Mouse (Mus musculus): ENCODE data around the gene Panx1. TPM values are rescaled to one million over a fixed set of nuclear protein-coding genes. Genes with fewer than 3 reads are reported as not detected.

The Panx1 gene
- polyA plus RNA-seq, 1 experiment from 2014 or later, result 99.5 TPM

DNA sequence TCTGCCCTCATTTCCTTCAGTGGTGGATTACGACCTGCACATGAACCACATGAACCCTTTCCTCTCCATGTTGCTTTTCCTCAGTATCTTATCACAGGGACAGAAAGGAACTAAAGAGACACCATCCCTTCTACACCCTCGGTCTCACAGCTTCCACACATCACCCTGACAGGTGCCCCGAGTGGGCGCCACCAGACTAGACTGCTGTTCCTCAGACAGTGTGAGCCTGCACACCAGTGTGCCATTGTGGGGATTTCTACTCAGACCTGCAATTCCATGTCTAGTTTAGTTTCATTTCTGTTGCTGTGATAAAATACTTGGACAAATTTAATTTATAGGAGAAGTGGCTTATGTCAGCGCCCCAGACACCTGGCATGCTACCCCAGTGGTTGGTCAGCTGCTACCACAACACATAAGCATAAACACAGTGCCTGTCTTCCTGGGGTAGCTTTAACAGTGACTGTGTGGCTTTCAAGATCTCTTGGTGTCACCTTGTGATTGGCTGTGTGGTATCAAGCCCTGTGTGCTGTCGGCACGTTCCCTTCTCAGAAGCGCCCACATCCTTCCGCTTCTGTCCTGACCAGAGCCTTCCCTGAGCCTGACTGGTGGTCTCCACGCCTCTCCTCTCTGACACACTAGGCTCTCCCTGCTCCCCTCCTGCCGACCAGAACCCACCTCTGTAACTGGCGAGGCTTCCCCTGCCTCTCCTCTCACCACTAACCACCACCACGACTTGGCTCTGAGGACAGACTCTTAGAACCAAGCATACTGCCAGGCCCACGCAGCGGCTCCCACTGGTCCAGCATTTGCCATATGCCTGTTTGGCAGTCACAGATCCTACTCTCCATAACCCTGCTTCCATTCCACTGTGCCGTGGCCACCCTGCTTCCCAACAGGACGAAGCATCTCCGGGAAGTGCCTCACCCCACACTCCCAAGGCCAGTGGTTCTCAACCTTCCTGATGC is 27.2 kb downstream of the Panx1 start:
- Histone ChIP-seq H3K4me1 (replicated peaks) (no peaks in the 10 kb centered on the region), H3K36me3 (peaks cover 62% of the 10 kb centered on the region), H3K27ac (no peak overlapping the region), H3K4me3 (no peak overlapping the region), H3K9me3 (no peaks in the 10 kb centered on the region), H3K27me3 (ENCODE audit: insufficient read depth, poor library complexity, severe bottlenecking) (no peaks in the 10 kb centered on the region)
- DNase-seq (ENCODE audit: low spot score), result no peak
- 90% methylated on average over 18 of the region's 18 CpGs for WGBS

DNA sequence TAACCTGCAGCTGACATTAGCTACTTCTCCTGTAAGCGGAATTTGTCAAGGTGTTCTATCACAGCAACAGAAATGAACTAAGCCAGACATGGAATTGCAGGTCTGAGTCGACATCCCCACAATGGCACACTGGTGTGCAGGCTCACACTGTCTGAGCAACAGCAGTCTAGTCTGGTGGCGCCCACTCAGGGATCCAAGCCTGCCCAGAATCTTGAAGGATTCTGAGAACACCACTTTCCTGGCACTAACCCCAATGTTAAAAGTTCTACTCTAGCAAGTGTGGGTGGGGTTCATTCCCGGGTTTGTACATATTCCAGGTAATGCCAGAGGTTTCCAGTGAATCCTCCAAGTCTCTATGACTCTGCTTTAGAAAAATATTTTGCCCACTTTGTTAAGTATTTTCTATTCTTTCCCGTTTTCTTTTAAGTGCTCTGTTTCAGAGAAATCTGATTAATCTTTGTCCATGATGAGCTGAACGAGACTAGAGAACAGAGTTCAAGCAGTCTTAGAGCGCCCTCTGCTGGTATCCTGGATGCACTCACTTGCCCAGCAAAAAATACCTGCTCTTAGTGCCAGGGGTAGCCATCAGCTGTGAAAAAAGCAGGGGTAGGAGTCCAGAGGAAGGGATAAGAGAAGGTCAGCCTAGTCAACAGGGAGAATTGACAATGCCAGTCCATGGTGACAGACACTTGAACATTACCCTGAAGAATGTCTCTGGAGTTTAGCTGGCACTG is 29.9 kb downstream of the Panx1 start:
- WGBS, result 59% methylated on average over 7 of the region's 7 CpGs
- no peak overlapping the region for H3K27ac ChIP-seq
- no peaks in the 10 kb centered on the region for H3K9me3 ChIP-seq
- H3K36me3 ChIP-seq, result peaks cover 64% of the 10 kb centered on the region
- H3K27me3 ChIP-seq (ENCODE audit: insufficient read depth, poor library complexity, severe bottlenecking), result no peaks in the 10 kb centered on the region
- H3K4me3 ChIP-seq, result no peak overlapping the region
- peak; percentile 73 for DNase-seq (ENCODE audit: low spot score)
- H3K4me1 ChIP-seq (replicated peaks), result no peaks in the 10 kb centered on the region

- WGBS, result 86% methylated on average over 14 of the region's 14 CpGs
- H3K9me3 ChIP-seq, result no peaks in the 10 kb centered on the region
- H3K4me1 ChIP-seq (replicated peaks), result peaks cover 28% of the 10 kb centered on the region
- H3K27me3 ChIP-seq (ENCODE audit: insufficient read depth, poor library complexity, severe bottlenecking), result no peaks in the 10 kb centered on the region
- H3K4me3 ChIP-seq, result no peak overlapping the region
- no peak overlapping the region for H3K27ac ChIP-seq
- H3K36me3 ChIP-seq, result peaks cover 66% of the 10 kb centered on the region
- DNase-seq (ENCODE audit: low spot score), result no peak
Observed at GRCm38 (mm10) chr9:15007566-15007965, 37.7 kb downstream of the Panx1 start.

DNA sequence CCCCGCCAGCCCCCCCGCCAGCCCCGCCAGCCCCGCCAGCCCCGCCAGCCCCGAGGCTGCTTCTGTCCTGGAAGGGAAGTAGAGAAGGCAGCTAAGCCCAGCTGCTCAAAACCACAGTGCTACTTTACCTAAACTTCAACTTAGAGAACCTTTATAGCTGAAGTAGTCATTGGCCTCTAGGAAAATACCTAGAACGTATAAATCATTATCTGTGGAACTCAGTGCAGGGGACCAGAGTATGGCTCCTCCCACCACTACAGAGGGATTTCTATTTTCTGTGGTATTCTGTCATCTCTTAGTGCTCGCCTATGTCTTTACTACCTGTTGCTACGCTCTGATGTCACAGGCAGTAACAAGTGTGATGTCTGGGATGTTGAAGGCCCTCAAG is 41.0 kb downstream of the Panx1 start:
- Histone ChIP-seq H3K9me3 (no peaks in the 10 kb centered on the region), H3K4me3 (0 out of 2 replicates have a peak overlapping the region, but pooled peaks have one; percentile 6), H3K36me3 (peaks cover 58% of the 10 kb centered on the region), H3K4me1 (replicated peaks) (peaks cover 22% of the 10 kb centered on the region), H3K27me3 (ENCODE audit: insufficient read depth, poor library complexity, severe bottlenecking) (no peaks in the 10 kb centered on the region), H3K27ac (peak overlapping the region; percentile 66)
- no peak for DNase-seq (ENCODE audit: low spot score)
- 30% methylated on average over 9 of the region's 9 CpGs for WGBS

DNA sequence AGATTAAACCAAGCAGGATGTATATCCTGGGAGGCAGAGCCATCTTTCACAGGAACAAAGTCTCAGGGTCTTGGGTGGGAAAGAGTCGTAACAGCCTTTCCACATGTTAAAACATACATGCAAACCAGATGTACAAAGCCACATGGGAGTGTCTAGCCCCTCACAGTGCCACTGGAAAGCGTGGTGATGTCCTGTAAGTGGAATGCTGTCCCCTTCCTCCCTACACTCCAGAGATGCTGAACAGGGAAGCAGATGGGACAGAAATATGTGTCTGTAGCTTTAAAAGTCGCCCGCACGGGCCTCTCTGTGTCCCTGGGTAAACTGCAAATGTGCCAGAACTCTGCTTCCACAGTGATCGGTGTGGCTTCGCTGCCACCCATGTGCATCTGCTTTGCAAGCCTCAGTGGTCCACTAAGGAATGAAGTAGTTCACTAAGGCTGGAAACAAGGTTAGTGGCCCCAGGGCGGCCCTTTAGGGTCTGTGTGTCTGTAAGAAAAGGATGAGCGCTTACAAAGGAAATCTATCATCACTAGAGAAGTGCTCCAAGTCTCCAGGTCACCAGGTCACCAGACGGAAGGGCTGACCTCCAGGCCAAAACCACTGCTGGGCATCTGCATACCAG is 41.5 kb downstream of the Panx1 start:
- Histone ChIP-seq H3K36me3 (peaks cover 53% of the 10 kb centered on the region), H3K27ac (peak overlapping the region; percentile 66), H3K27me3 (ENCODE audit: insufficient read depth, poor library complexity, severe bottlenecking) (no peaks in the 10 kb centered on the region), H3K9me3 (no peaks in the 10 kb centered on the region), H3K4me1 (replicated peaks) (peaks cover 22% of the 10 kb centered on the region), H3K4me3 (0 out of 2 replicates have a peak overlapping the region, but pooled peaks have one; percentile 6)
- WGBS, result 18% methylated on average over 10 of the region's 10 CpGs
- DNase-seq (ENCODE audit: low spot score), result peak; percentile 46

DNA sequence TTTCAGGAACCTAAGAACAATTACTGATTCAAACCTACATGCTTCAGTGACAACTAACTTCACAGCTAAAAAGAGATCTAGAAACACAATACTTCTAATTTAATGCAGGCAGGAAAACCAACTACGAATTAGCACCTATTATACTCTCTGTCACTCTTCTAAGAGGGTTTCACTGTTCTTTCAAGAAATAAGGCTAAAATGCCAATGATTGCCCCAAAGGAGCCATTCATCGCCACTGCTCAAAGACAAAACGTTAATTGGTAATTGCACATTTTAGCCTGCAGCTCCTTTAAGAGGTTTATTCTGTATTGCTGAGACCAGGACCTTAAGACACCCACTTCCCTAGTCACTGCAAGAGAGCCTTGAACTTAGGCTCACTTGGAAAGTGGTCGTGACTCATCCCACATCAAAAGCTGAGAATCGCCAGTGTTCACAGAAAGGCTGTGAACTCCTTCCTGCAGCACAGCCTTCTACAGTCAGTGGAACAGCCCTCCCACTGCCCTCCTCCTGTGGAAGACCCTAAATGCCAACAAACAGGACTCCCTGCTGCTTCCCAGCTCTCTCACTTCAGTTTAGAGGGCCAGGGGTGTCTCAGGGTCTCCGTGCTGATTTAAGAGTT is 42.2 kb downstream of the Panx1 start:
- Histone ChIP-seq H3K27ac (peak overlapping the region; percentile 66), H3K4me3 (no peak overlapping the region), H3K4me1 (replicated peaks) (peaks cover 22% of the 10 kb centered on the region), H3K27me3 (ENCODE audit: insufficient read depth, poor library complexity, severe bottlenecking) (no peaks in the 10 kb centered on the region), H3K36me3 (peaks cover 46% of the 10 kb centered on the region), H3K9me3 (no peaks in the 10 kb centered on the region)
- 32% methylated on average over 6 of the region's 6 CpGs for whole genome bisulfite sequencing
- peak; percentile 6 for DNase-seq (ENCODE audit: low spot score)

- Histone ChIP-seq H3K4me1 (replicated peaks) (peaks cover 11% of the 10 kb centered on the region), H3K9me3 (no peaks in the 10 kb centered on the region), H3K27ac (no peak overlapping the region), H3K4me3 (no peak overlapping the region), H3K27me3 (ENCODE audit: insufficient read depth, poor library complexity, severe bottlenecking) (no peaks in the 10 kb centered on the region), H3K36me3 (peaks cover 12% of the 10 kb centered on the region)
- WGBS, result 88% methylated on average over 9 of the region's 9 CpGs
- DNase-seq (ENCODE audit: low spot score), result no peak
Observed at GRCm38 (mm10) chr9:14998790-14999189, 46.5 kb downstream of the Panx1 start.

GRCm38 (mm10) chr9:14997271-14998055 is 47.8 kb downstream of the Panx1 start:
- H3K9me3 ChIP-seq, result no peaks in the 10 kb centered on the region
- H3K4me1 ChIP-seq (replicated peaks), result no peaks in the 10 kb centered on the region
- no peak for DNase-seq (ENCODE audit: low spot score)
- no peaks in the 10 kb centered on the region for H3K27me3 ChIP-seq (ENCODE audit: insufficient read depth, poor library complexity, severe bottlenecking)
- WGBS, result 79% methylated on average over 11 of the region's 11 CpGs
- no peak overlapping the region for H3K4me3 ChIP-seq
- no peak overlapping the region for H3K27ac ChIP-seq
- peaks cover 12% of the 10 kb centered on the region for H3K36me3 ChIP-seq

- no peak for DNase-seq (ENCODE audit: low spot score)
- no peaks in the 10 kb centered on the region for H3K4me1 ChIP-seq (replicated peaks)
- WGBS, result 80% methylated on average over 1 of the region's 1 CpGs
Observed at GRCm38 (mm10) chr9:14995525-14995924, 49.8 kb downstream of the Panx1 start.

GRCm38 (mm10) chr9:14988606-14989293 is 56.5 kb downstream of the Panx1 start:
- Histone ChIP-seq H3K4me1 (replicated peaks) (no peaks in the 10 kb centered on the region), H3K27ac (no peak overlapping the region), H3K9me3 (no peaks in the 10 kb centered on the region), H3K36me3 (no peaks in the 10 kb centered on the region), H3K4me3 (no peak overlapping the region), H3K27me3 (ENCODE audit: insufficient read depth, poor library complexity, severe bottlenecking) (no peaks in the 10 kb centered on the region)
- no peak for DNase-seq (ENCODE audit: low spot score)
- 95% methylated on average over 1 of the region's 1 CpGs for WGBS

More at GRCm38 (mm10) chr9:14995525-14995924, 49.8 kb downstream of the Panx1 start:
- Histone ChIP-seq H3K27ac (no peak overlapping the region), H3K9me3 (no peaks in the 10 kb centered on the region), H3K36me3 (no peaks in the 10 kb centered on the region), H3K27me3 (ENCODE audit: insufficient read depth, poor library complexity, severe bottlenecking) (no peaks in the 10 kb centered on the region), H3K4me3 (no peak overlapping the region)

GRCm38 (mm10) chr9:14983141-14983540 is 62.1 kb downstream of the Panx1 start:
- DNase-seq (ENCODE audit: low spot score), result no peak
- no peak overlapping the region for H3K4me3 ChIP-seq
- no peaks in the 10 kb centered on the region for H3K9me3 ChIP-seq
- H3K4me1 ChIP-seq (replicated peaks), result no peaks in the 10 kb centered on the region
- WGBS, result 84% methylated on average over 3 of the region's 3 CpGs
- no peak overlapping the region for H3K27ac ChIP-seq
- H3K36me3 ChIP-seq, result no peaks in the 10 kb centered on the region
- no peaks in the 10 kb centered on the region for H3K27me3 ChIP-seq (ENCODE audit: insufficient read depth, poor library complexity, severe bottlenecking)

Data from hindbrain, embryonic 10.5 days (tissue).